Mouse (Mus musculus): ENCODE data around the gene Prkar2b. TPM values are rescaled to one million over a fixed set of nuclear protein-coding genes. Genes with fewer than 3 reads are reported as not detected.
A peak's percentile ranks its signal among the peaks of the same experiment; 100 is the strongest.
"Not testable (repeated sequence)": the region's sequence is repeated elsewhere in the genome, so short reads cannot be mapped to it uniquely, and the experiment has no call there.

The Prkar2b gene
- total RNA-seq, 1 experiment from 2014 or later = 530 TPM

DNA sequence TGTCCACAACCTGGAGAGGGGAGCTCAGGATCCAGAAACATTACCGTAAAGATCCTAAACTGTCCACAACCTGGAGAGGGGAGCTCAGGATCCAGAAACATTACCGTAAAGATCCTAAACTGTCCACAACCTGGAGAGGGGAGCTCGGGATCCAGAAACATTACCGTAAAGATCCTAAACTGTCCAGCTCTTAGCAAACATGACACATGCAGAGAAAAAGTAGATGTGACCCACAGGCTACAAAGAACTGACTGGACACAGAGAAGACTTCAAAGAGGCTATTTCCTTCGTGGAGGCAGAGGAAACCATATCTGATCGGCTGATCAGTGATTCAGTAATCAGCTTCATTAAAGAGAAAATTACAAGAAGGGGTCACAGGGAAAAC is 51.1 kb downstream of the Prkar2b start:
- not testable (repeated sequence) for DNase-seq

DNA sequence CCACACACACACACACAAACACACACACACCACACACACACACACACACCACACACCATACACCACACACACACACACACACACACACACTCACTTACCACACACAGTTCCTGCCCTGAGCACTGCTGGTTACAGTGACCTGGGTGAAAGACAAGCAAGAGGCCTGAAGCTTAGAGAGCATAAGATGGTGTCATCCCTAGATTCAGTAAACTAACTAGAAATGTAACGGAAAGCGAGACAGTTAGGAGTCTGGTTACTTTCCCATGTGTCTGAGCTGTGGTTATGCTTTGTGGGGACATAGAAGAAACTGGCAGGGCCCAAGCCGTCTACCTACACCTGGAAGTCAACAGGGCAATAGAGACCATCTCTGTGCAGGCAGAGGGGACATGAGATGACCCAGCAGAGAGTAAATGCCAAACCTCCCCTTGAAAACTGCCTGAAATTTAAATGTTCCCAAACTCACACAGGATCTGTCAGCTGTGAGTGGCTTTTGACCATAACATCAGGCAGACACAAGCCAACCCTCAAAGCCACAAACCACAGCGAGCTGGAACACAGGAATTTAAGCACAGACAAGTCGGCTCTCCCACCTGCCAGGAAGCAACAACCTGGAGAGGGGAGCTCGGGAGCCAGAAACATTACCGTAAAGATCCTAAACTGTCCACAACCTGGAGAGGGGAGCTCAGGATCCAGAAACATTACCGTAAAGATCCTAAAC is 51.7 kb downstream of the Prkar2b start:
- no peak for DNase-seq

DNA sequence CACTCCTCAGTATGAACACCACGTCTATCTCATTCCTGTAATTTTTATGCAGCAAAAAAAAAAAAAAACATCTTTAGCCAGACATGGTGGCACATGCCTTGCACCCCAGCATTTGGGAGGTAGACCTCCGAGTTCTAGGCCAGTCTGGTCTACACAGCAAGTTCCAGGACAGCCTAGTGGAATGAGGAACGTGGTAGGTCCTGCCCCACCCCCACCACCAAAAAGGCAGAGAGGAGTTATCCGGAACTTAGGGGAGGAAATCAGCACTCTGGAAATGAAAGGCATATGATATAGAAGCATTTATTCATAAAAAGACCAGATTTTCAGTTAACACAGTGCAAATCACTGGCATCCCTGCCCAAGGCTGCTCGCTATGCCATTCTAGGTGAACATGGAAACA is 52.4 kb downstream of the Prkar2b start:
- DNase-seq = no peak

DNA sequence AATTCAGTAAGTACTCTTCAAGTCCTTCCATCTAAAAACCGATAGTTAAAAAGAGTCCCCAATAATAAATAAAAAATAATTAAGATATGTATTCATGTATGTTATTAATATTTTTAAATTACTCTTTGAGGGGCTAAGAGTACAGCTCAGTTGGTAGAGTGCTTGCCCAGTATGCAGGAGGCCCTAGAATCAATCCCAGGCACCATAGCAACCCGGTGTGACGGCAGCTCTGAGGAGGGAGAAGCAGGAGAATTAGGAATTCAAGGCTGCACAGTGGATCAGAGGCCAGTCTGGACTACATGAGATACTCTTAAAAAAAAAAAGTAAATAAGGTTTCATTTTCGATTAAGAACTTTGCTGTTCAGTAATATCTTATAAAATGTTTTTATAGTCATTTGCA is 53.5 kb downstream of the Prkar2b start:
- peak; percentile 24 for DNase-seq

- DNase-seq = no peak
Measured at GRCm38 (mm10) chr12:32007040-32007439, 54.1 kb downstream of the Prkar2b start.

DNA sequence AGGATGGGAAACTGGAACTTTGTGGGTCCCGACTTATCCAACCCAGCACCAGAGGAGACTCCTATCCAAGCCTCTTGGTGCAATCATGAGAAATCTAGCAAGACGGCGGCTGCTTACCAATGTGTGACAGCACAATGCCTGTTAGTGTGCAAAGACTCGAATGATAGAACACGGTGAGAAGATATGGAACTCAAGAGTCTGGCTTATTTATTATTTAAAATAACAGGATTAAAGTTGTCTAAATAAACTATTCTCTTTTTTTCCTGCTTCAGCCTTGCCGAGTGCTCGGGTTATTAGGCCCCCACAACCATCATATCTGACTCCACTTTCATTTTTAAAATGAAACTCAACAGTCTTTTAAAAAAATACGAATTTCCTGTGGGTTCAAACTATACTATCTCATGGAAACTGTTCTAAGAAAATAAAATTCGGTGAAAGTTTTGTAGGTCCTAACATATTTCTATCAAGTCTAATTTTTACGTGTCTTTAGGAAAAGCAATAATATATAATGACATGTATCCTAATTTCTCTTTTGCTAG is 54.6 kb downstream of the Prkar2b start:
- no peak for DNase-seq

DNA sequence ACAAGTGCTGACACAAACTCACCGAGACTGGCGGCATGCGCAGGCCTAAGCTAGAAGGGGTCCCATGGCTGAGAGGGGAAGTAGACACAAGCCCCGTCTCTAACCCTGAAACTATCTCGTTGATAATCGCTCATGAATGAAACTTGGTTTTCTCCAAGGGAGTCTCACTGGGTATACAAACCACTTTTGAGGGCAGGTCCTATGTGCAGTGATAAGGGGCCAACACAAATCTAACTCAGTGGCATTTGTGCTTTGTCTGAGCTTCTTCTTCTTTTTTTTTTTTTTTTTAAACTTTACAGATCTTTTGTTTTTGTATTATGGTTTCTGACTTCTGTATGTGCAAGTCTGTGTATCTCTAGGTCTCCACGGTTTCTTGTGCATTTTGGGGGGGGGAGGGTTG is 60.6 kb downstream of the Prkar2b start:
- DNase-seq = no peak

DNA sequence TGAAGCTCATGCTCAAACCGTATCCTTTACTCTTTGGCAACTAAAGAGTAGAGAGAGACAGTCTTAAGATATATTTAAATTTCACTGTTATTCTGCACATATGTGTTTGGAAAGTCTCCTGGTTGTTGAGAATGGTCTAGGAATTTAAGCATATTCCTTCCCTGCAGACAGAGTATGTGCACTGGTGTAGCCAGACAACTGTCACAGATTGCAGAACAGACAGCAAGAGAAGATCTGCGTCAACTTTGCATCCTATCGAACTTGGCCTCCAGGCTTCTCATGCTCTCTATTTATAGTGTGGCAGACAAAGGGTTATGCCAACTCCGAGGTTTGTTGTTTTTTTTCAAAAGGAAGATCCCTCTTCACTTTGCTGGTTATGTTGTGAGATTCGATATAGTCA is 62.4 kb downstream of the Prkar2b start:
- no peak for DNase-seq

DNA sequence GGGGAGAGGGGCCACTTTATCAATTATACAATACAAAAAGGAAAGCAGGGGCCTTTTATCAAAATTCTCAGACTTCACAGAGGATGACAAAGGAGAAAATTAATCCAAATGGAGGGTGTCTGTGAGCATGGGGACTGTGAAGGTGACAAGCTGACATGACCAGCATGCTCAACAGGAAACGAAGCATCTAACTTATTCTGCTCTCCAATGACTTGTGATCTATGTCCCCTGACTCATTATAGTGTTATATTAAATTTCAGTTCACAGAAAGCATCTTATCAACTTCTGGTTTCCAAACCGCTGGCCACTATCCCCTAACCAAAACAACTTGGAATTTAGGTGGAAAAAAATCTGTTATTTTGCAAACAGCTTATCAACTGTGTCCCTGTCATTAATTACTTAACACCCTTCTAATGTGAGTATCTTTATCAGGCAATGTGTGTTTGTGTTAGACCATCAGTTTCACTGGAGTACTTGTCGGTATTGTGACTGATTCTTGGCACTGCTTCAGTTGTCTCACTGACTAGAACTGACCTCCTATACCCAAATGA is 63.7 kb downstream of the Prkar2b start:
- DNase-seq = no peak

DNA sequence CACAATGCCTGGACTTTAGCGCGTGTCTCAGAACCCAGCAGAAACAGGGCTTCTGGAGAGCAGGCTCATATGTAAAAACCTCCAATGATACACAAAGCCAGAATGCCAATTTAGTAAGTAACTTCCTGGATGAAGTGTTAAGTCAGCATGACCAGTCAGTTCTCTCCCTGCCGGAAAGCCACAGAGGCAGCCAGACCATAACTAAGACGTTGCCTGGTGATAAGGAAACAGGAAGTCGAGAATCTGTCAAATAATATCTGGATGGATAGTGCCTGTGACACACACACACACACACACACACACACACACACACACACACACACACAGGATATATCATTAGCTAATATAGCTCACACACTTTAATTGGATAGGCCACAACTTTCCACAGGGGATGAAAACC is 64.2 kb downstream of the Prkar2b start:
- DNase-seq = no peak

DNA sequence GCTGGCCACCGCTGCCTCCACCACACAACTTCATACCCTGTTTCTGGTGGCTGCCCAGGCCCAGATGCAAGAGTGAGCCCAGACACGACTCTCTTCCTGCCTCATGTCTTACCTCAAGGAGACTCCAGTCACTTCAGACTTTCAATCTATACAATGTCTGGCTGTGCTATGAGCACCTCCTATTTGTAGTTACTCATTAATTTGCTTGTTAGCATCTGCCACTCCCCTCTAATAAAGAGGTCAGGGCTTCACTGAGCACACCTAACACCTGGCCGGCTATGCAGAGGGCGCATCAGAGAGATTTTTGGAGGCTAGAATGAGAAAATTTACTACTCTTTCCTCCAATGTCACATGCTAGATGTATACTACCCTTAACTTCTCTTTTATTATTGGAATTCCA is 70.5 kb downstream of the Prkar2b start:
- no peak for DNase-seq

DNA sequence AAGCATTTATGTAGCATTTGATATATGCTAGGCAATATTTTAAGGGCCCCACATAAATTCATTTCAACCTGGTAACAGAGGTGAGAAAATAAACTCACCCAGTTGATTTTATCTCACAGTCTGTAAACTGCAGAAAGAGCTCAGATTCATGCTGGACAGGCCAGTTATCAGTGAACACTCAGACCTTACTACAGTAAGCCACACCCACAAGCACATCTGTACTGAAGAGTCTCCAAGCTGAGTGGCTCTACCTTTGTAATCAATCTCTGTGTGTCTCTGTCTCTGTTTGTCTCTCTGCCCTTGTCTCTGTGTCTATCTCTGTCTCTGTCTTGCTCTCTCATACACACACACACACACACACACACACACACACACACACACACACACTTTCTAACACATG is 71.4 kb downstream of the Prkar2b start:
- no peak for DNase-seq

GRCm38 (mm10) chr12:31986463-31986862 is 74.6 kb downstream of the Prkar2b start:
- no peak for DNase-seq

GRCm38 (mm10) chr12:31985738-31986137 is 75.4 kb downstream of the Prkar2b start:
- no peak for DNase-seq

- DNase-seq = no peak
Measured at GRCm38 (mm10) chr12:31984664-31985063, 76.4 kb downstream of the Prkar2b start.

- no peak for DNase-seq
Measured at GRCm38 (mm10) chr12:31984206-31984605, 76.9 kb downstream of the Prkar2b start.

DNA sequence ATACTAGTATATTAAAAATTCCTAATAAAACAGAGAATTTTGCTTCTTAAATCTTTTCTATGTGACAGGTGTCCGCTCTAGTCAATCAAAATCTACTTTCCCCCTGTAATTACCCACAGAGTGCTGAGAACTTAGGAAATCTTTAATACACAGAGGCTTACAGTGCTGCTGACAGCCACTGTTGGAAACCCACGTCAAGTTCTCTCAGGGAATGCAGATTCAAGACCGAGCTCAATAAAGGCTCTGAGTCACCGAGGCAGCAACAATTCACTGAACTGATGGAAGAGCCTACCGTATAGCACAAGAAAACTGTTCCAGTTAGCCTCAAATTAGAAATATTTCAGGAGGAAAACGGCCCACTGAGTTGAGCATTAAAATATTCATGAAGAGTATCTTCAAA is 77.3 kb downstream of the Prkar2b start:
- no peak for DNase-seq

GRCm38 (mm10) chr12:31983238-31983637 is 77.9 kb downstream of the Prkar2b start:
- DNase-seq = no peak

GRCm38 (mm10) chr12:31977613-31978195 is 83.4 kb downstream of the Prkar2b start:
- DNase-seq = no peak

GRCm38 (mm10) chr12:31976544-31976943 is 84.6 kb downstream of the Prkar2b start:
- peak; percentile 46 for DNase-seq

DNA sequence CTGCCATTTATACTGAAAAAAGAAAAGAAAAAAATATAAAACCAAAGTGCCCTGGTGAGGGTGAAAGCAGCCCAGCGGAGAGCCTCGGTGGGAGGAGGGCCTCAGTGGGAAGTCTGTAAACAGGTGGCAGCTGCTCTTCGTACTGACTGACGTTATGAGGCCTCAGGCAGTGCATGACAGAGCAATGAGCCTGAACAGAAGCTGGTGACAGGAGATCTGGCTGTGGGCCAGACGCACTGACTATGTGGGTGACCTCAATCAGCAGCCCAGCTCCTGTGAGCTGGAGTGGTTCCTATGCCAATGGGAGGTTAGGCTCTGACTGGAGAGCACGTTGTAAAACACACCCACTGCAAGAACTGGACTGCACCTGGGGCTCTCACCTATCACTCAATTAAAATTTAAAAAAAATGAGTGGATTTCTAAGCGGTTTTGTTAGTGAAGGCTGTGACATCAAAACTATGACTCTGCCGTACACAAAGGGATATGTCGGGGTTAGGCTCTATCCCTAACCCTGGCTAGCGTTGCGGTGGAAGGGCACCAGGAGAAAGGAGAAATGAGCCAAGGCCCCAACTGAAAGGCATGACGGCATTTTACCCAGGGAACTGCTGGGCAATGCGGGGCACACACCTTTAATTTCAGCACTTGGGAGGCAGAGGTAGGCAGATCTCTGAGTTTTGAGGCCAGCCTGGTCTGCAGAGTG is 87.5 kb downstream of the Prkar2b start:
- peak; percentile 93 for DNase-seq

DNA sequence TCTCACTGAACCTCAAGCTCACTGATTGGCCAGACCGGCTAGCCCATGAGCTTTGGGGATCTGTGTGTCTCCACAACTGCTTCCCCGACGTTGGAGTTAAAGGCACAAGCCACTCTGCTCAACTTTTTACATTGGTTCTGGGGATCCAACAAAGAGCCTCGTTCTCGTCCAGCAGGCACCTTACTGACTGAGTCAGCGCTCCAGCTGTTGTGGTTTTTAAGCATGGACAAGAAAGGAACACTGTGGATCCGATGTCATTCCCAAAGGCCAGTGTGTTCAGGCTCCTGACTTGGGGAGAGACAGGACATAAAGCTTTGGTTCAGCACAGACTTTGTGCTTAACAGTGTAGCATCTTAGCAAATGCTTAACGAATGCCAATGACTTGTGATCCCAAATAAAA is 89.5 kb downstream of the Prkar2b start:
- DNase-seq = no peak

- peak; percentile 16 for DNase-seq
Measured at GRCm38 (mm10) chr12:31969111-31969510, 92.0 kb downstream of the Prkar2b start.

Data from adrenal gland, postnatal 14 days (tissue).